Mouse (Mus musculus): ENCODE measurements around the gene Vmn1r148.
"Not testable (repeated sequence)": the region's sequence is repeated elsewhere in the genome, so short reads cannot be mapped to it uniquely, and the experiment has no call there.

Gene Vmn1r148

DNA sequence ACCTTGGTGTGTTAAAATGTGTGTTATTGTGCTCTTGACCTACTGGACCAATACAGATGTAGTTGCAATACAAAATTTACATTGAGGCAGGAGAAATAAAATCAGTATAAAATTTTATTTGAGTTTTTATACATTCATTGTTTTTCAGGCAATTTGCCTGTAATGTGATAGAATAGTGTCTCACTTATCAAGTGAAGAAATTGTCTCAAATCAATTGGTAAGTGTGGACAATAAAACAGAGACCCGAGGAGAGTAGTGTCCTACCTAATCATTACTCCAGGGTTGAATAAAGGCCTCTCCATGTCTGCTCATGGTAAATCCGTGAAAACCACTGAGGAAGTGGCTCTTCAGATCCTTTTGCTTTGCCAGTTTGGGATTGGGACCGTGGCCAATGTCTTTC, at the start of gene Vmn1r148:
Vmn1r148 (plus strand) TSS at position 301 of the 400 bp plus-strand sequence.
- not testable (repeated sequence) for DNase-seq (ENCODE audit: low spot score)

DNA sequence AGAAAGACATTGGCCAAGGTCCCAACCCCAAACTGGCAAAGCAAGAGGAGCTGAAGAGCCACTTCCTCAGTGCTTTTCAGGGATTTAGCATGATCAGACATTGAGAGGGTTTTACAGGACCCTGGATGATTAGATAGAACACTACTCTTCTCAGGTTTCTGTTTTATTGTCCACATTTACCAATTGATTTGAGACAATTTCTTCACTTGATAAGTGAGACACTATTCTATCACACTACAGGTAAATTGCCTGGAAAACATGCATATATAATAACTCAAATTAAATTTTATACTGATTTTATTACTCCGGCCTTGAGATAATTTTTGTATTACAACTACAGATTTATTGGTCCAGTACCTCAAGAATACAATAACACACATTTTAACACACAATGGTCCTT, 42.4 kb upstream of the Vmn1r148 start, which contains the start of gene Gm8660:
Gm8660 (minus strand) TSS at position 101 of the 400 bp plus-strand sequence.
- DNase-seq (ENCODE audit: low spot score) = not testable (repeated sequence)

- not testable (repeated sequence) for DNase-seq (ENCODE audit: low spot score)
Measured at GRCm38 (mm10) chr7:22438129-22438528, 24.7 kb downstream of the Vmn1r148 start, which contains the start of gene Vmn1r149. Gene Vmn1r149, minus strand, starts transcription at chr7:22438229.

GRCm38 (mm10) chr7:22463975-22464374, 50.6 kb downstream of the Vmn1r148 start, which contains the start of gene Gm10665:
Gene Gm10665, minus strand, starts transcription at chr7:22464075.
- DNase-seq (ENCODE audit: low spot score) = not testable (repeated sequence)
